Mouse (Mus musculus): Measurements from ENCODE around the gene Rfxap. TPM values are rescaled to one million over a fixed set of nuclear protein-coding genes. Genes with fewer than 3 reads are reported as not detected.

Gene Rfxap
- total and polyA plus RNA-seq, 3 experiments = 43.0 to 76.0 TPM; not detected in 1

DNA sequence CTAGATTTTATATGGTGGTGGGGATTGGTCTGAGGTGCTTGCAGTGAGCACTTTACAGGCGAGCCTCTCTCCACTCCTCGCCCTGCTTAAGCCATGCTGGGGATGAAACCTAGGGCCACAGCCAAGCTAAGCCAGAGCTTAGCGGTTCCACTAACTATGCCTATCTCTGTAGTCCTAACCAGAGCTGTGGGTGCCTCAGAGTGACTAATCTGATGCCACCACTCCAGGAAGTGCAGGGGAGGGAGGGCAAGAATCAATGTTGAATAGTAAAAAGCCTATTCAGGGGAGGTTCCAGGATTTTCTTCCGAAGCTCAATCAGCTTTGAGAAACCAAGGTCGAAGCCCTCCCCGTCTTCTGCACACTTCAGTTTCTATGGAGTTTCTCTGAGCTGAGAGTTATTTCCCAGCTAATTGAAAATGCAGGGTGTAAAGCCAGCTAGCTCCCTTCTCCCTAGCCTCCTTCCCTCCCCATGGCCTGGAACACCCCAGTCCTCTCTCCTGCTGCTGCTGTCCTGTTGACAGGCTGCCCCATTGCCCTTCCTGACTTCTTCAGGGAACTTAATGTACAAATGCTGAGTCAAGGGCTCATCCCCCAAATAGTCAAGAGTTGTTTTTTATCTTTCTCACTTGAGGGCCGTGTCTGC, 31.5 kb downstream of the Rfxap start:
- Histone ChIP-seq H3K4me1 (ENCODE audit: control insufficient read depth in 1 of 2, insufficient read depth in 2 of 2, low read length in 2 of 2) (peaks cover 0 to 9% of the 10 kb centered on the region in 2 experiments; a peak in 3 of 4 replicates), H3K79me2 (ENCODE audit: control insufficient read depth, insufficient read depth, low read length, poor library complexity) (no peaks in the 10 kb centered on the region), H3K27me3 (ENCODE audit: control insufficient read depth in 1 of 2, insufficient read depth in 2 of 2, low read length in 2 of 2) (no peaks in the 10 kb centered on the region), H3K36me3 (ENCODE audit: control insufficient read depth in 1 of 2, insufficient read depth in 2 of 2, low read length in 2 of 2) (peaks cover 0 to 9% of the 10 kb centered on the region in 2 experiments; a peak in 2 of 4 replicates), H3K27ac (ENCODE audit: control insufficient read depth, low read depth, low read length) (no peak overlapping the region; the same call in 1 of the 2 replicates), H3K9ac (ENCODE audit: control insufficient read depth, low read depth, low read length, poor library complexity, severe bottlenecking) (0 out of 2 replicates have a peak overlapping the region, but pooled peaks have one; percentile 5), H3K9me3 (replicated peaks; ENCODE audit: insufficient read depth, low read length) (no peaks in the 10 kb centered on the region), H3K4me3 (ENCODE audit: control insufficient read depth in 1 of 2, insufficient read depth in 1 of 2, low read depth in 2 of 2, low read length in 2 of 2) (peak overlapping the region in 1 of 2 experiments; percentile 17; a peak in 1 of 4 replicates)
- no peak for TF ChIP-seq MAZ (IDR thresholded peaks at IDR 0.05; ENCODE audit: low read depth, low read length)
- TF ChIP-seq SIN3A (IDR thresholded peaks at IDR 0.05; ENCODE audit: low read length) = 0 out of 2 replicates have a peak, but pooled peaks have one; percentile 13
- no peak for TF ChIP-seq SMC3 (IDR thresholded peaks at IDR 0.05; ENCODE audit: low read depth, low read length)
- TF ChIP-seq POLR2A (IDR thresholded peaks at IDR 0.05; ENCODE audit: control insufficient read depth in 1 of 2, insufficient read depth in 1 of 2, low read depth in 1 of 2, low read length in 2 of 2, poor library complexity in 1 of 2) = no peak
- no peak for TF ChIP-seq RAD21 (IDR thresholded peaks at IDR 0.05; ENCODE audit: low read depth, low read length)
- TF ChIP-seq CTCF (IDR thresholded peaks at IDR 0.05 in 2 of 3, conservative IDR thresholded peaks at IDR 0.05 in 1 of 3; ENCODE audit: control insufficient read depth in 1 of 3, insufficient read depth in 1 of 3, low read depth in 2 of 3, low read length in 3 of 3, poor library complexity in 1 of 3, severe bottlenecking in 1 of 3) = no peak
- TF ChIP-seq USF2 (IDR thresholded peaks at IDR 0.05; ENCODE audit: borderline replicate concordance in 1 of 2, insufficient read depth in 1 of 2, low read depth in 1 of 2, low read length in 2 of 2) = no peak
- TF ChIP-seq POLR2AphosphoS2 (IDR thresholded peaks at IDR 0.05; ENCODE audit: low read length) = no peak
- no peak for TF ChIP-seq ZC3H11A (IDR thresholded peaks at IDR 0.05; ENCODE audit: low read depth, low read length)
- peak; percentile 62; the same call in 1 of the 2 replicates for TF ChIP-seq GATA1 (IDR thresholded peaks at IDR 0.05; ENCODE audit: low read depth, low read length)
- TF ChIP-seq TCF12 (IDR thresholded peaks at IDR 0.05; ENCODE audit: low read depth, low read length) = peak; percentile 51; the same call in 1 of the 2 replicates
- no peak for TF ChIP-seq TBP (IDR thresholded peaks at IDR 0.05; ENCODE audit: low read depth, low read length)
- no peak for TF ChIP-seq CHD2 (IDR thresholded peaks at IDR 0.05; ENCODE audit: low read length)
- no peak for TF ChIP-seq MAFK (IDR thresholded peaks at IDR 0.05; ENCODE audit: borderline replicate concordance, low read depth, low read length)
- no peak for TF ChIP-seq NELFE (IDR thresholded peaks at IDR 0.05; ENCODE audit: low read depth, low read length)
- no peak for TF ChIP-seq MAX (IDR thresholded peaks at IDR 0.05; ENCODE audit: low read length)
- peak; percentile 84 for TF ChIP-seq RCOR1 (IDR thresholded peaks at IDR 0.05; ENCODE audit: low read depth, low read length)
- TF ChIP-seq E2F4 (IDR thresholded peaks at IDR 0.05; ENCODE audit: borderline replicate concordance, low read depth, low read length) = no peak
- TF ChIP-seq ETS1 (IDR thresholded peaks at IDR 0.05; ENCODE audit: low read depth, low read length) = 0 out of 2 replicates have a peak, but pooled peaks have one; percentile 18
- no peak for TF ChIP-seq KAT2A (conservative IDR thresholded peaks at IDR 0.05; ENCODE audit: low read depth, low read length)
- TF ChIP-seq MEF2A (IDR thresholded peaks at IDR 0.05; ENCODE audit: extremely low read depth, insufficient replicate concordance, low read depth, low read length, poor library complexity, severe bottlenecking) = no peak
- TF ChIP-seq BHLHE40 (IDR thresholded peaks at IDR 0.05; ENCODE audit: borderline replicate concordance, low read depth, low read length) = no peak
- 0 out of 2 replicates have a peak, but pooled peaks have one; percentile 26 for TF ChIP-seq MYB (IDR thresholded peaks at IDR 0.05; ENCODE audit: low read depth, low read length)
- TF ChIP-seq UBTF (IDR thresholded peaks at IDR 0.05; ENCODE audit: borderline replicate concordance, insufficient read depth, low read depth, low read length) = no peak
- peak; percentile 55 to 61; a peak in 3 of 4 replicates for TF ChIP-seq EP300 (IDR thresholded peaks at IDR 0.05; ENCODE audit: low read depth in 1 of 2, low read length in 2 of 2)
- TF ChIP-seq ZNF384 (IDR thresholded peaks at IDR 0.05; ENCODE audit: low read depth, low read length) = no peak
- TF ChIP-seq ELF1 (IDR thresholded peaks at IDR 0.05; ENCODE audit: low read depth, low read length) = peak; percentile 77
- no peak for TF ChIP-seq MYC (IDR thresholded peaks at IDR 0.05; ENCODE audit: low read depth, low read length)
- TF ChIP-seq NRF1 (IDR thresholded peaks at IDR 0.05; ENCODE audit: insufficient read depth, low read depth, low read length, poor library complexity, severe bottlenecking) = no peak
- no peak for TF ChIP-seq GABPA (IDR thresholded peaks at IDR 0.05; ENCODE audit: low read depth, low read length)
- no peak for TF ChIP-seq CHD1 (IDR thresholded peaks at IDR 0.05; ENCODE audit: low read depth, low read length)
- DNase-seq (ENCODE audit: low read depth, low spot score) = peak; percentile 69
